26 mouse cellular contexts compared by ENCODE assay signal in the genomic region with DNA sequence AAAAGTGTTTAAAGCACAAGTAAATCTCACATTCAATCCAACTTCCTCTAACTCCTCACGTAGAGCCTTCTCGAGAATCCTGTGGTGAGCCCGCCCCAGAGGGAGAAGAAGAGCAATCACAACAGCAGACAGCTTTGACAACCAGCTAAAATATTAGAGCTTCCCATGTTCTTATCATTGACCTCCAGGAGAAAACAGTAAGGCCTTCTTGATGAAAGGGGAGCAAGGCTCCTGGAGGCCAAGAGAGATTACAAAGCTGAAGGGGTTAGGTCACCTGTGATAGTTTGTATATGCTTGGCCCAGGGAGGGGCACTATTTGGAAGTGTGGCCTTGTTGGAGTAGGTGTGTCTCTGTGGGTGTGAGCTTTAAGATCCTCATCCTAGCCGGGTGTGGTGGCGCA. TPM values are rescaled to one million over a fixed set of nuclear protein-coding genes. Genes with fewer than 3 reads are reported as not detected.
A peak's percentile ranks its signal among the peaks of the same experiment; 100 is the strongest.
DNase-seq lines count a peak whose midpoint lies in the region; ATAC-seq and TF ChIP-seq lines count a peak whose summit lies in the region.
"Had no signal": no experiment of that assay in that cellular context is flagged by ENCODE, and none has a peak within 500 bp of the region (broad histone marks: within the 10 kb centered on the region; RNA-seq: fewer than 3 reads in every experiment).

No protein-coding gene starts in this region.

- DNase-seq in liver = no peak
- no peak for DNase-seq in liver, postnatal 0 days
- DNase-seq in embryo, embryonic 9.5 days (ENCODE audit: extremely low spot score) = no peak
- DNase-seq in urinary bladder, postnatal 10 days (ENCODE audit: low spot score) = no peak
- DNase-seq: adrenal gland, adult 8-10 months; adrenal gland, postnatal 25 days; cerebellum, adult 2 months; cerebellum, adult 9-11 months; cerebellum, postnatal 25 days; embryo, embryonic 11 days; gastrocnemius, postnatal 10 days; gastrocnemius, postnatal 36 days; heart, postnatal 10 days; heart, postnatal 36 days had no signal

- no peak overlapping the region for H3K4me2 ChIP-seq in liver, embryonic 12.5 days
- no peak overlapping the region for H3K4me2 ChIP-seq in liver, postnatal 0 days (ENCODE audit: low read depth, low read length)
- H3K4me2 ChIP-seq: forebrain, embryonic 13.5 days; heart, embryonic 12.5 days; heart, embryonic 15.5 days; hindbrain, embryonic 13.5 days had no signal

- 0 out of 2 replicates have a peak, but pooled peaks have one; percentile 23 for TF ChIP-seq EP300 in liver, postnatal 0 days (IDR thresholded peaks at IDR 0.05; ENCODE audit: low read depth)

- H3K9ac ChIP-seq in liver, embryonic 12.5 days = no peak overlapping the region
- no peak overlapping the region for H3K9ac ChIP-seq in liver, postnatal 0 days (replicated peaks)
- H3K9ac ChIP-seq: forebrain, embryonic 13.5 days; heart, embryonic 12.5 days; heart, embryonic 15.5 days; hindbrain, embryonic 13.5 days had no signal

- 0 out of 2 replicates have a peak, but pooled peaks cover 3% of the 10 kb centered on the region for H3K27me3 ChIP-seq in liver, embryonic 12.5 days (replicated peaks)
- no peaks in the 10 kb centered on the region for H3K27me3 ChIP-seq in liver, postnatal 0 days (ENCODE audit: insufficient read depth, low read length)
- H3K27me3 ChIP-seq: forebrain, embryonic 13.5 days; heart, embryonic 12.5 days; heart, embryonic 15.5 days; hindbrain, embryonic 13.5 days had no signal

- TF ChIP-seq CTCF in liver, postnatal 0 days (IDR thresholded peaks at IDR 0.05; ENCODE audit: low read depth) = no peak

- no peak overlapping the region for H3K27ac ChIP-seq in liver, embryonic 12.5 days
- no peak overlapping the region for H3K27ac ChIP-seq in liver, postnatal 0 days (ENCODE audit: low read depth)
- H3K27ac ChIP-seq: forebrain, embryonic 10.5 days; forebrain, embryonic 13.5 days; heart, embryonic 15.5 days; hindbrain, embryonic 10.5 days; hindbrain, embryonic 13.5 days had no signal

- H3K9me3 ChIP-seq in liver, embryonic 12.5 days (replicated peaks) = no peaks in the 10 kb centered on the region
- H3K9me3 ChIP-seq in liver, postnatal 0 days (ENCODE audit: low read length) = no peaks in the 10 kb centered on the region
- H3K9me3 ChIP-seq: forebrain, embryonic 10.5 days; forebrain, embryonic 13.5 days; heart, embryonic 12.5 days; heart, embryonic 15.5 days; hindbrain, embryonic 10.5 days; hindbrain, embryonic 13.5 days had no signal

- H3K36me3 ChIP-seq in liver, embryonic 12.5 days = no peaks in the 10 kb centered on the region
- no peaks in the 10 kb centered on the region for H3K36me3 ChIP-seq in liver, postnatal 0 days (replicated peaks; ENCODE audit: insufficient read depth, low read length)
- H3K36me3 ChIP-seq: forebrain, embryonic 10.5 days; heart, embryonic 12.5 days; heart, embryonic 15.5 days; hindbrain, embryonic 10.5 days; hindbrain, embryonic 13.5 days had no signal

- 52% methylated on average over 5 of the region's 5 CpGs for WGBS in liver, embryonic 12.5 days (ENCODE audit: insufficient replicate concordance)
- 54% methylated on average over 5 of the region's 5 CpGs for WGBS in liver, postnatal 0 days (ENCODE audit: insufficient replicate concordance)

- no peak overlapping the region for H3K4me3 ChIP-seq in liver, embryonic 12.5 days
- no peak overlapping the region for H3K4me3 ChIP-seq in liver, postnatal 0 days (ENCODE audit: low read depth, low read length)
- H3K4me3 ChIP-seq: forebrain, embryonic 10.5 days; forebrain, embryonic 13.5 days; heart, embryonic 12.5 days; heart, embryonic 15.5 days; hindbrain, embryonic 10.5 days; hindbrain, embryonic 13.5 days had no signal

- ATAC-seq in liver, embryonic 12.5 days = peak; percentile 51
- 0 out of 2 replicates have a peak, but pooled peaks have one; percentile 42 for ATAC-seq in common myeloid progenitor, adult 5-6 weeks (replicated peaks; ENCODE audit: low read depth, poor library complexity, severe bottlenecking)
- peak; percentile 36; the same call in 1 of the 2 replicates for ATAC-seq in liver, postnatal 0 days
- ATAC-seq: activated CD4-positive, CD25-positive, alpha-beta regulatory T cell, adult 4 months; CD4-positive, CD25-positive, alpha-beta regulatory T cell, adult 4 months; forebrain, embryonic 13.5 days; forebrain, embryonic 16.5 days; hindbrain, embryonic 16.5 days had no signal

- H3K4me1 ChIP-seq in liver, embryonic 12.5 days = peaks cover 21% of the 10 kb centered on the region
- H3K4me1 ChIP-seq in liver, postnatal 0 days (ENCODE audit: insufficient read depth) = peaks cover 5% of the 10 kb centered on the region; the same call in 1 of the 2 replicates
- H3K4me1 ChIP-seq: forebrain, embryonic 10.5 days; forebrain, embryonic 13.5 days; heart, embryonic 12.5 days; heart, embryonic 15.5 days; hindbrain, embryonic 10.5 days; hindbrain, embryonic 13.5 days had no signal

RNA-seq across cellular contexts. Expression of a gene that starts 19.1 kb away (rescaled TPM):
- 36.8 and 40.3 TPM in 2 replicates for polyA plus RNA-seq in liver, embryonic 12.5 days (2016; fragmentation: Nextera tagmentation; extraction: Ambion mirVana)
- total RNA-seq in common myeloid progenitor, adult 5-6 weeks (2017) = 28.2 and 28.8 TPM in 2 replicates
- polyA plus RNA-seq in liver, postnatal 0 days (2015; fragmentation: Nextera tagmentation; extraction: Ambion mirVana) = 11.6 and 12.4 TPM in 2 replicates
